Comparison of ENCODE assay signal across 23 mouse cellular contexts in the genomic region with DNA sequence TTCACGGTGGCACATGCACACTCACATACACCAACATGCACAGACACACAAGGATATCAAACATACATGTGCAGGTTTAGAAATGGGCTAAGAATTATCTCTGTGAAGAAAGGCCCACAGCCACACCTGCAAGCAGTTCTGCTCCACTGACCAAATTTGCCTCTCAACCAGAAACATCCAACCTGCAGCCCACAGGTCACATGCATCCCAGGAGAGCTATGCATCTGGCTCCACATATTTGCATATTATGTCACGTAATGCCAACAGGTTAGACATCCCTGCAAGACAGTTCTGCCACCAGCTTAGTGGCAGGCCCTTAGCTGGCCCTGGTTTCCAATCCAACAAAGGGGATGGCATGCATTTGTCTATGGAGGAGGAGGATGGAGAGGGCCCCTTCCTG.
"Had no signal": no experiment of that assay in that cellular context is flagged by ENCODE, and none has a peak within 500 bp of the region (broad histone marks: within the 10 kb centered on the region; RNA-seq: fewer than 3 reads in every experiment).

No protein-coding gene starts in this region.

- ATAC-seq: intestine, embryonic 15.5 days; midbrain, embryonic 13.5 days had no signal

- H3K9ac ChIP-seq: intestine, embryonic 15.5 days; kidney, embryonic 15.5 days; limb, embryonic 13.5 days; liver, embryonic 12.5 days; liver, embryonic 15.5 days; lung, embryonic 15.5 days; midbrain, embryonic 13.5 days had no signal

- H3K4me2 ChIP-seq: intestine, embryonic 15.5 days; kidney, embryonic 15.5 days; limb, embryonic 13.5 days; liver, embryonic 12.5 days; liver, embryonic 15.5 days; lung, embryonic 15.5 days; midbrain, embryonic 13.5 days had no signal

- H3K27me3 ChIP-seq: intestine, embryonic 15.5 days; kidney, embryonic 15.5 days; limb, embryonic 13.5 days; liver, embryonic 12.5 days; liver, embryonic 15.5 days; lung, embryonic 15.5 days; midbrain, embryonic 13.5 days had no signal

- H3K4me3 ChIP-seq: intestine, embryonic 15.5 days; kidney, embryonic 15.5 days; layer of hippocampus, adult 2 months; limb, embryonic 10.5 days; limb, embryonic 13.5 days; liver, embryonic 12.5 days; liver, embryonic 15.5 days; lung, embryonic 15.5 days; midbrain, embryonic 13.5 days had no signal

- DNase-seq: kidney, adult 11 months; kidney, adult 8-10 months; kidney, postnatal 14 days; layer of hippocampus, adult 9-11 months; liver; lung, adult 18-20 months; lung, postnatal 14 days; lung, postnatal 4 days; retina, postnatal 1 day; right cerebral cortex, postnatal 25 days; thymus, adult 2 months; thymus, postnatal 14 days; thymus, postnatal 4 days had no signal

- H3K9me3 ChIP-seq: intestine, embryonic 15.5 days; kidney, embryonic 15.5 days; limb, embryonic 10.5 days; limb, embryonic 13.5 days; liver, embryonic 12.5 days; liver, embryonic 15.5 days; lung, embryonic 15.5 days; midbrain, embryonic 13.5 days had no signal

- H3K27ac ChIP-seq: intestine, embryonic 15.5 days; layer of hippocampus, adult 2 months; limb, embryonic 10.5 days; limb, embryonic 13.5 days; liver, embryonic 12.5 days; liver, embryonic 15.5 days; lung, embryonic 15.5 days; midbrain, embryonic 13.5 days; stomach, postnatal 0 days had no signal

- H3K36me3 ChIP-seq: intestine, embryonic 15.5 days; kidney, embryonic 15.5 days; limb, embryonic 10.5 days; limb, embryonic 13.5 days; lung, embryonic 15.5 days; midbrain, embryonic 13.5 days had no signal
